In genomic region chr4:43993072-43993471, GRCm38 (mm10) we compare ENCODE assay signal across 27 mouse cellular contexts. TPM values are rescaled to one million over a fixed set of nuclear protein-coding genes. Genes with fewer than 3 reads are reported as not detected.
DNase-seq lines count a peak whose midpoint lies in the region; ATAC-seq and TF ChIP-seq lines count a peak whose summit lies in the region.
"Had no signal": no experiment of that assay in that cellular context is flagged by ENCODE, and none has a peak within 500 bp of the region (broad histone marks: within the 10 kb centered on the region; RNA-seq: fewer than 3 reads in every experiment).

No protein-coding gene starts in this region.

- no peak overlapping the region for H3K4me3 ChIP-seq in forebrain, embryonic 10.5 days
- H3K4me3 ChIP-seq in forebrain, embryonic 13.5 days = no peak overlapping the region
- H3K4me3 ChIP-seq in liver, postnatal 0 days (ENCODE audit: low read depth, low read length) = no peak overlapping the region
- H3K4me3 ChIP-seq: embryonic facial prominence, embryonic 10.5 days; forebrain, embryonic 15.5 days; heart, adult 2 months; heart, embryonic 13.5 days; hindbrain, embryonic 12.5 days had no signal

- H3K9me3 ChIP-seq in forebrain, embryonic 10.5 days = no peaks in the 10 kb centered on the region
- H3K9me3 ChIP-seq in forebrain, embryonic 13.5 days (replicated peaks) = no peaks in the 10 kb centered on the region
- H3K9me3 ChIP-seq in liver, postnatal 0 days (ENCODE audit: low read length) = no peaks in the 10 kb centered on the region
- H3K9me3 ChIP-seq: embryonic facial prominence, embryonic 10.5 days; forebrain, embryonic 15.5 days; G1E; heart, embryonic 13.5 days; hindbrain, embryonic 12.5 days had no signal

- H3K27me3 ChIP-seq in forebrain, embryonic 10.5 days (ENCODE audit: poor library complexity, severe bottlenecking) = no peaks in the 10 kb centered on the region
- H3K27me3 ChIP-seq in forebrain, embryonic 13.5 days = no peaks in the 10 kb centered on the region
- H3K27me3 ChIP-seq in liver, postnatal 0 days (ENCODE audit: insufficient read depth, low read length) = no peaks in the 10 kb centered on the region
- H3K27me3 ChIP-seq: forebrain, embryonic 15.5 days; heart, embryonic 13.5 days; hindbrain, embryonic 12.5 days had no signal

- no peak overlapping the region for H3K4me2 ChIP-seq in forebrain, embryonic 13.5 days
- H3K4me2 ChIP-seq in liver, postnatal 0 days (ENCODE audit: low read depth, low read length) = no peak overlapping the region
- H3K4me2 ChIP-seq: forebrain, embryonic 15.5 days; heart, embryonic 13.5 days; hindbrain, embryonic 12.5 days had no signal

- TF ChIP-seq EP300 in liver, postnatal 0 days (IDR thresholded peaks at IDR 0.05; ENCODE audit: low read depth) = no peak

- H3K4me1 ChIP-seq in forebrain, embryonic 10.5 days = 0 out of 2 replicates have a peak, but pooled peaks cover 3% of the 10 kb centered on the region
- no peaks in the 10 kb centered on the region for H3K4me1 ChIP-seq in forebrain, embryonic 13.5 days
- H3K4me1 ChIP-seq in liver, postnatal 0 days (ENCODE audit: insufficient read depth) = no peaks in the 10 kb centered on the region
- H3K4me1 ChIP-seq: embryonic facial prominence, embryonic 10.5 days; forebrain, embryonic 15.5 days; heart, embryonic 13.5 days had no signal

- no peak for TF ChIP-seq CTCF in liver, postnatal 0 days (IDR thresholded peaks at IDR 0.05; ENCODE audit: low read depth)

- peak; percentile 11 for DNase-seq in forebrain, embryonic 10.5 days (ENCODE audit: extremely low spot score, low spot score)
- DNase-seq in liver, postnatal 0 days = peak; percentile 10
- no peak for DNase-seq in liver
- DNase-seq in ZHBTc4 (ENCODE audit: low read depth, low spot score) = peak; percentile 74
- DNase-seq: adrenal gland, adult 2 months; adrenal gland, postnatal 25 days; B cell, adult 2 months; cerebellum, adult 18-20 months; cerebellum, postnatal 10 days; gastrocnemius, postnatal 36 days; heart, adult 2 months; heart, postnatal 4 days; kidney, adult 8-10 months had no signal

- WGBS in forebrain, embryonic 10.5 days = 93% methylated on average over 11 of the region's 11 CpGs
- WGBS in forebrain, embryonic 13.5 days = 90% methylated on average over 11 of the region's 11 CpGs
- 89% methylated on average over 11 of the region's 11 CpGs for WGBS in liver, postnatal 0 days (ENCODE audit: insufficient replicate concordance)

- H3K36me3 ChIP-seq in forebrain, embryonic 10.5 days (replicated peaks) = no peaks in the 10 kb centered on the region
- H3K36me3 ChIP-seq in forebrain, embryonic 13.5 days (ENCODE audit: poor library complexity, severe bottlenecking) = no peaks in the 10 kb centered on the region
- H3K36me3 ChIP-seq in liver, postnatal 0 days (replicated peaks; ENCODE audit: insufficient read depth, low read length) = no peaks in the 10 kb centered on the region
- H3K36me3 ChIP-seq: embryonic facial prominence, embryonic 10.5 days; forebrain, embryonic 15.5 days; G1E; heart, embryonic 13.5 days; hindbrain, embryonic 12.5 days had no signal

- H3K9ac ChIP-seq in forebrain, embryonic 13.5 days = no peak overlapping the region
- no peak overlapping the region for H3K9ac ChIP-seq in liver, postnatal 0 days (replicated peaks)
- H3K9ac ChIP-seq: forebrain, embryonic 15.5 days; heart, embryonic 13.5 days; hindbrain, embryonic 12.5 days had no signal

- ATAC-seq in forebrain, embryonic 13.5 days = no peak
- no peak for ATAC-seq in liver, postnatal 0 days
- ATAC-seq in inflammation-experienced regulatory T-cells, adult 6 months = no peak
- ATAC-seq in granulocyte monocyte progenitor cell, adult 5-6 weeks (replicated peaks; ENCODE audit: poor library complexity, severe bottlenecking) = no peak
- ATAC-seq: CD4-positive, CD25-positive, alpha-beta regulatory T cell, adult 4 months; forebrain, embryonic 15.5 days; hindbrain, embryonic 16.5 days; intestine, embryonic 16.5 days had no signal

- H3K27ac ChIP-seq in forebrain, embryonic 10.5 days = no peak overlapping the region
- H3K27ac ChIP-seq in forebrain, embryonic 13.5 days = no peak overlapping the region
- no peak overlapping the region for H3K27ac ChIP-seq in liver, postnatal 0 days (ENCODE audit: low read depth)
- H3K27ac ChIP-seq: embryonic facial prominence, embryonic 10.5 days; forebrain, embryonic 15.5 days; heart, adult 2 months; heart, embryonic 13.5 days; hindbrain, embryonic 12.5 days had no signal

RNA-seq across cellular contexts. Expression of gene Ccin, which starts 9.8 kb away (rescaled TPM):
- not detected in 2 replicates for polyA plus RNA-seq in forebrain, embryonic 10.5 days (2016; fragmentation: Nextera tagmentation; extraction: Ambion mirVana)
- polyA plus RNA-seq in forebrain, embryonic 13.5 days (2015; fragmentation: Nextera tagmentation; extraction: Ambion mirVana) = not detected in 2 replicates
- not detected in 2 replicates for polyA plus RNA-seq in liver, postnatal 0 days (2015; fragmentation: Nextera tagmentation; extraction: Ambion mirVana)
- not detected for polyA plus RNA-seq in inflammation-experienced regulatory T-cells, adult 6 months (2017; shearing (Covaris generic))
- not detected in 2 replicates for total RNA-seq in granulocyte monocyte progenitor cell, adult 5-6 weeks (2014; fragmentation: Nextera tagmentation)
- total RNA-seq in granulocyte monocyte progenitor cell, adult 5-6 weeks (2017) = 0.09 TPM in 1 of 2 replicates, not detected in the other
- total RNA-seq: adrenal gland, adult 2 months; adrenal gland, postnatal 25 days; G1E; gastrocnemius, adult 8-10 months; gastrocnemius, postnatal 36 days; heart, adult 2 months had no signal
- polyA plus RNA-seq: adrenal gland, adult 2 months; CD4-positive, CD25-positive, alpha-beta regulatory T cell, adult 4 months; embryonic facial prominence, embryonic 10.5 days; embryonic facial prominence, embryonic 14.5 days; forebrain, embryonic 15.5 days; G1E; heart, embryonic 13.5 days; heart, postnatal 0 days; hindbrain, embryonic 12.5 days; hindbrain, embryonic 16.5 days; intestine, embryonic 16.5 days had no signal

RNA-seq across cellular contexts. Expression of gene Clta, which starts 11.2 kb away (rescaled TPM):
- polyA plus RNA-seq in forebrain, embryonic 10.5 days (2016; fragmentation: Nextera tagmentation; extraction: Ambion mirVana) = 176 and 179 TPM in 2 replicates
- polyA plus RNA-seq in forebrain, embryonic 13.5 days (2015; fragmentation: Nextera tagmentation; extraction: Ambion mirVana) = 249 and 262 TPM in 2 replicates
- 136 and 144 TPM in 2 replicates for polyA plus RNA-seq in liver, postnatal 0 days (2015; fragmentation: Nextera tagmentation; extraction: Ambion mirVana)
- 100 to 1,000 TPM in 1 of 3 experiments, 10 to 100 TPM in 2; 89.3 to 100 (median 91.5) TPM for polyA plus RNA-seq in inflammation-experienced regulatory T-cells, adult 6 months (2017; shearing (Covaris generic))
- total RNA-seq in granulocyte monocyte progenitor cell, adult 5-6 weeks (2014; fragmentation: Nextera tagmentation) = 280 and 311 TPM in 2 replicates
- total RNA-seq in granulocyte monocyte progenitor cell, adult 5-6 weeks (2017) = 422 and 509 TPM in 2 replicates

RNA-seq across cellular contexts. Expression of gene Glipr2, which starts 35.9 kb away (rescaled TPM):
- 52.7 and 52.8 TPM in 2 replicates for polyA plus RNA-seq in forebrain, embryonic 10.5 days (2016; fragmentation: Nextera tagmentation; extraction: Ambion mirVana)
- 37.1 and 38.7 TPM in 2 replicates for polyA plus RNA-seq in forebrain, embryonic 13.5 days (2015; fragmentation: Nextera tagmentation; extraction: Ambion mirVana)
- 19.4 and 20.4 TPM in 2 replicates for polyA plus RNA-seq in liver, postnatal 0 days (2015; fragmentation: Nextera tagmentation; extraction: Ambion mirVana)
- 100 to 1,000 TPM; 153 to 302 (median 185) TPM for polyA plus RNA-seq in inflammation-experienced regulatory T-cells, adult 6 months (2017; shearing (Covaris generic))
- total RNA-seq in granulocyte monocyte progenitor cell, adult 5-6 weeks (2014; fragmentation: Nextera tagmentation) = 8.2 and 12.7 TPM in 2 replicates
- total RNA-seq in granulocyte monocyte progenitor cell, adult 5-6 weeks (2017) = 16.4 and 20.8 TPM in 2 replicates
